Mouse (Mus musculus) G1E (cell line): Measurements from ENCODE around the gene Trak1.

Experiments
- CTCF ChIP-seq: IDR thresholded peaks from 2 replicates; pipeline ENCODE4 v1.5.1; 2012; ENCODE audit warnings: low read depth, low read length, inconsistent platforms, mixed read lengths
- GATA1 ChIP-seq: IDR thresholded peaks from 2 replicates; pipeline ENCODE4 v1.6.1; 2012; ENCODE audit warnings: borderline replicate concordance, low read length, inconsistent platforms, mixed read lengths

GRCm38 (mm10) chr9:121301041-121301920 lies 4.0 kb downstream of the Trak1 start:
- TF ChIP-seq CTCF, result no peak
- TF ChIP-seq GATA1, result no peak
